Mouse (Mus musculus) c-Kit-positive CD71-negative TER-119-negative erythroid progenitor cells, embryonic 14.5 days (primary cell): ENCODE results near the gene Cct3.
"Not testable (repeated sequence)": the region's sequence is repeated elsewhere in the genome, so short reads cannot be mapped to it uniquely, and the experiment has no call there.

Experiments
- DNase-seq: peaks from one replicate; pipeline ENCODE4 v3.0.0-alpha.2; 2013; ENCODE audit warnings: low read depth

The Cct3 gene

GRCm38 (mm10) chr3:88291970-88292369, 4.9 kb upstream of the Cct3 start:
- DNase-seq: peak; percentile 20

DNA sequence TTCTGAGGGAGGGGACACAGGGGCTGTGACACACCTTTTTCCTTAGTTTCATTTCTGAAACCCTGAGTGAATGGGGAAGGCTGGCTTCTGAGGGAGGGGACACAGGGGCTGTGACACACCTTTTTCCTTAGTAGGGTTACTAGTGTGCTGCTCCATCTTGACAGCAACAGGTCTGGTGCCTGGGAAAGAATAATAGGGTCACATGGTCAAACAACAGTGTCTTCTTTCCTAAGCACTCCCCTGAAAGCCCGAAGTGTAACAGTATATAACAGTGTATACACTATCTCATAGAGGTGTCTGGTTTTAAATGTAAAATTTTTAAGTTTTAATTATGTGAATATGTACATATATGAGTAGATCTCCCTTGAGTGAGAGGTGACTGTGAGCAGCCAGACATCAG, 1.6 kb upstream of the Cct3 start:
- not testable (repeated sequence) for DNase-seq

GRCm38 (mm10) chr3:88296110-88296560, 781 bp upstream of the Cct3 start:
- DNase-seq: no peak

GRCm38 (mm10) chr3:88297321-88297851, 470 bp downstream of the Cct3 start:
- peak; percentile 35 for DNase-seq

DNA sequence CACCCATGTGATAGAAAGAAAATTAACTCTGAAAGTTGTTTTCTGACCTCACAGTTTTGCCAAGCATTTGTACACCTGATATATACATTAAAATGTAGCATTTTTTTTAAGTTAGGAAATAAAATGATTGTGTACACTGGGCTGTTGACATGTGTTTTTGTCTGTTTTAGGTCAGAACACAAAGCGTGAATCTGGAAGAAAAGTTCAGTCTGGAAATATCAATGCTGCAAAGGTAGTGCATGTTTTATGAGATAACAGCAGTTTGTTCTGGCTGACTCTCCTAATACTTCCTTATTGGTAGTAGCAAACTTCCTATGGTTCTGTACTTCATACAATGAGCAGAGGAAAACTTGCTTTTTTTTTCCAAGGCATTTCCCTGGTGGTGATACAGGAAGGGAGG, 2.3 kb downstream of the Cct3 start:
- DNase-seq: no peak

DNA sequence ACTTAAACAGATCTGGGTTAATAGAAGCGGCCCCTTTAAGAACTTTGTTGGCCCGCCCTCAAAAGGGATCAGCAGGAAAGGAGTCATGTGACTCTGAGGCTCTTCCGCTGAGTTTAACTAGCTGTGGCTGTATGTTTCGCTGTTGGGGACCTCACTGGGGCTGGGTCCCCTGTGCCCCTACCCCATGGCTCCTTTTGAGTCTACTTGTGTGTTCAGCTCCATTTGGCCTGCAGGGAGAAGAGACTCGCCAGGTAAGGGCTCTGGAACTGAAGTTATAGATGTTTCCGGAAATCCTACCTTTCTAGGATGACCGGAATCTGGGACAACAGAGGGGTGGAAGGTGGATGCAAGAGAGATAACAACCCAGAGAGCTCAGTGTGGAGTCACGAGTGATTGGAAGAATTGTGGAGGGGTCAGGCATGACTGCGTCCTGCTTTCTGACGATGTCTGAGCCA, 28.1 kb downstream of the Cct3 start, which contains the start of gene Glmp:
TSS of gene Glmp (plus strand) at position 73 of the 455 bp plus-strand sequence.
- DNase-seq: peak; percentile 54

GRCm38 (mm10) chr3:88328956-88329355, 32.0 kb downstream of the Cct3 start:
- DNase-seq: no peak

DNA sequence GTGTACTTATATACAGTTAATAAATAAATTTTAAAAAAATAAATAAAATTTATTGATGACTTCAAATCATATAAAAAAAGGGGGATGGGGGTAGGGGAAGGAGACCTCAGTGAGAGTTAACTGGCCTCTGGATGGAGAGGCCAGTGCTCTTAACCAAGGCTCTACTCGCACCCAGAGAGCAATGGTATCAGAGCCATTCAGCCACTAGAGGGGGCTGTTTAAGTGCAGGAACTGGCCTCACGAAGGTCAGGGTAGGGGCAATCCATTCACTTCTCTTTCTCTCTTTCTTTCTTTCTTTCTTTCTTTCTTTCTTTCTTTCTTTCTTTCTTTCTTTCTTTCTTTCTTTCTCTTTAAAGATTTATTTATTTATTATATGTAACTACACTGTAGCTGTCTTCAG, 34.4 kb downstream of the Cct3 start:
- DNase-seq: peak; percentile 62

DNA sequence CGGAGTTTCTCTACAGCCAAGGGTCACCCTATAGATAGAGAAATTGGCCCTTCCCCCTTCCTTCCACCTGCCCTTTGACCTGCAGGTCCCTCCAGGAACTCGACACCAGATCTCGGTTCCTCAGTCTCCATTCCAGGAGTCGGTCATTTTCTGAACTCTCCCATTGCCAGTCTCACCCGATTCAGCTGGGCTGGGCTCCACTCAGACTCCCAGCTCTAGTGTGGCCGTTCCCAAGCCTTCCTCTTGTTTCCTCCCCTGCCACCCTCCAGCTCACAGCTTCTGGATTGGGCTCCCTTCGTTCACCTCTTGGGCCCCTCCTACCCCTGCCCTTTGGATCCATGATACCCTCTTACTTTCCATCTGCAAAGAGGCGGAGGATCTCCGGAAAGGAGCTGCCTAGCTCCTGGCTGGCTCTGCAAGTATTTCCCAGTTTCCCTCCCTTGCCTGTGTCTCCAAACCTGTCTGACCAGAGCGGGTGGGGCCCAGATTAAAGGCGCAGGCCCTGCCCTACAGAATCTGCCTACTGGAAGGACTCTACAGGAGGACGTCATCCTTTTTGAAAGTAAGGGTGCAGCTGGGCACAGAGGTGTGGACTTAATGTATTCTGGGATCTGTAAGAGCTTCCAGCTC, 37.2 kb downstream of the Cct3 start:
- no peak for DNase-seq

DNA sequence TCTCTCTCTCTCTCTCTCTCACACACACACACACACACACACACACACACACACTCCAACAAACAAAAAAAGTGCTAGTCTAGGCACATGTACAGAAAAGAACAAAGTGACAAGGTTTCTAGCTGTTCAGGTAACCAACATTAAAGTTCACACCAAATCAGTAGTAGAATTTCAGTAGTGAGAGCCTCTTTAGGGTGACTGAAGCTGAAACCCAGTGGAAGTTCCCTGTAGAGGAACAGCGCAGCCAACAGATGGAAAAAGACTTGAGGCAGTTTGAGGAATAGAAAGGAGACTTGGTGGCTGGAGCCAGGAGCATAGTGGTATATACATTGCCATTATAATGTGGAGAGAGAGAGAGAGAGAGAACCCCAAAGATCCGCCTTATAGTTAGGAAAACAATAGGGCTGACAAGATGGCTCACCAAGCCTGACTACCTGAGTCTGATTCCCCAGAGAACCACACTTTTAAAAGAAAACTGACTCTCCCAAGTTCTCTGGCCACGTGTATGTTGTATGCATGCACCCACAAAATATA, 38.1 kb downstream of the Cct3 start:
- no peak for DNase-seq

DNA sequence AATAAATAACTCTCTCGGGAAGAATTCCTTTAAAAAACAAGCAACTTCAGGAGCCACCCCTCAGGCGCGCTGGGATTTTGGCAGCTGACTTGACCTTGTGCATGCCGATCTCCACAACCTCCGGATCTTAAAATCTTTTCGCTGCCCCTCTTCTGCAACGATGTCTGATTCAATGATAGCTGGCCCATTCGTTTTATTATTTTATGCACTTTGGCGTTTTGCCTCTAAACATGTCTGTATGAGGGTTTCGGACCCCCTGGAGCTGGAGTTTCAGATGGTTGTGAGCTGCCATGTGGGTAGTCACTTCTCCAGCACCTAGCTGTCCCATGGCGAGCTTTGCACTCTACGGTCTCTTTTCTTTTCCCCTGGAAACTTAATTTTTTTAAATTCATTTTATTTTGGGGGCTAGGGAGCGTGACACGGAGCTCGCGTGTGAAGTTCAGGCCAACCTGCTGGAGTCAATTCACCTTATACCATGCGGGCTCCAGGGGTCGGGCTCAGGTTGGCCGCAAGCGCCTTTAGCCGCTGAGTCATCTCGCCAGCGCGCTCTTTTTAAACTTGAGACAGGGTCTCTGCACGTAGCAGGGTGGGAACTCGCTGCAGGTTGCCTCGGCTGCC, 38.6 kb downstream of the Cct3 start:
- DNase-seq: no peak

GRCm38 (mm10) chr3:88336058-88337013, 39.4 kb downstream of the Cct3 start, which contains the start of the genes Tmem79 and Smg5:
Gene Tmem79 (minus strand): TSS chr3:88336148.
Gene Smg5 (plus strand): TSS chr3:88336260.
- peak; percentile 88 for DNase-seq

GRCm38 (mm10) chr3:88337367-88338020, 40.6 kb downstream of the Cct3 start:
- peak; percentile 50 for DNase-seq

DNA sequence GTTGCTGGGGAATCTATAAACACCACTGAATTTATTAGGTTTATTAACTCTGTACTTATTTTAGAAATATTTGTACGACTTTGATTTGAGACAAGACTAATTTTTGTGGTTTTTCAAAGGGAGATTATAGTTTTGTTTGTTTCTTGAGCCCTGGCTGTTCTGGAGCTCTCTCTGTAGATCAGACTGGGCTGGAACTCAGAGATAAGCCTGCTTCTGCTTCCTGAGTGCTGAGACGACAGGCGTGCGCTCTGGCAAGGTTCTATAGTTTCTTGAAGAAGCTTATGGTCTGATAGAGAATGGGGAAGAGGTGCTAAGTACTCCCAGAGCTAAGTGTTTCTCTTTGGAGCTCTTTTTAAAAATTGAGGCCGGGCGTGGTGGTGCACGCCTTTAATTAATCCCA, 41.4 kb downstream of the Cct3 start:
- no peak for DNase-seq

- no peak for DNase-seq
Observed at GRCm38 (mm10) chr3:88339006-88339405, 42.1 kb downstream of the Cct3 start.

- DNase-seq: no peak
Observed at GRCm38 (mm10) chr3:88350732-88351131, 53.8 kb downstream of the Cct3 start.

- DNase-seq: no peak
Observed at GRCm38 (mm10) chr3:88352907-88353306, 56.0 kb downstream of the Cct3 start.

GRCm38 (mm10) chr3:88354396-88355165, 57.7 kb downstream of the Cct3 start:
- DNase-seq: no peak

- DNase-seq: no peak
Observed at GRCm38 (mm10) chr3:88359584-88359983, 62.7 kb downstream of the Cct3 start.

DNA sequence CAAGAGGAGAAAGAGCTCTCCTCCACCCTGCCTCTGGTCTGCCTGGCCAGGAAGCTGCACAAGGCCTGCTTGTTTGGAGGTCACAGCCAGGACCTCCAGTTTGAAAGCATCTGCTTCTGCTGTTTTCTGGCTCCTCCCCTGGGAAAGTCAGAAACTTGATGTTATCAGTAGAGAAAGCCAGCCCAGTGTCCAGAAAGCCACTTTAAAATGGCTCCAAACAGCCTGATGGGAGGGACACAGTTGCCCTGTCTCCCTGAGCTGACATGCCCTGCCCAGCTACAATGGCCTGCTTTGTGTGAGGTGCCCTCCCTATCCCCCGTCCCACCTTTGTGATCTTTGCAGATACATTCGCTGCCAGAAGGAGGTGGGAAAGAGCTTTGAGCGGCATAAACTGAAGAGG, 63.1 kb downstream of the Cct3 start:
- DNase-seq: no peak

- DNase-seq: no peak
Observed at GRCm38 (mm10) chr3:88361096-88361495, 64.2 kb downstream of the Cct3 start.
